Mouse (Mus musculus) kidney, adult 11 months (tissue): ENCODE results near the gene Cep41.

Experiments used
- DNase-seq: peaks from one replicate; pipeline ENCODE4 v3.0.0; 2022

Cep41 gene

GRCm38 (mm10) chr6:30671696-30672095, 21.9 kb downstream of the Cep41 start:
- DNase-seq, result no peak

GRCm38 (mm10) chr6:30667585-30667984, 26.0 kb downstream of the Cep41 start:
- DNase-seq, result no peak

- DNase-seq, result no peak
Observed at GRCm38 (mm10) chr6:30666043-30666442, 27.5 kb downstream of the Cep41 start.

- no peak for DNase-seq
Observed at GRCm38 (mm10) chr6:30665296-30665695, 28.3 kb downstream of the Cep41 start.

- DNase-seq, result no peak
Observed at GRCm38 (mm10) chr6:30664776-30665175, 28.8 kb downstream of the Cep41 start.

- DNase-seq, result no peak
Observed at GRCm38 (mm10) chr6:30658619-30659018, 34.9 kb downstream of the Cep41 start.

GRCm38 (mm10) chr6:30657279-30657678, 36.3 kb downstream of the Cep41 start:
- no peak for DNase-seq

- DNase-seq, result no peak
Observed at GRCm38 (mm10) chr6:30654932-30655331, 38.6 kb downstream of the Cep41 start.

GRCm38 (mm10) chr6:30654402-30654859, 39.1 kb downstream of the Cep41 start:
- DNase-seq, result no peak

- no peak for DNase-seq
Observed at GRCm38 (mm10) chr6:30653518-30653917, 40.0 kb downstream of the Cep41 start.

- no peak for DNase-seq
Observed at GRCm38 (mm10) chr6:30652425-30653188, 40.9 kb downstream of the Cep41 start.

GRCm38 (mm10) chr6:30649651-30650296, 43.8 kb downstream of the Cep41 start:
- no peak for DNase-seq

- DNase-seq, result no peak
Observed at GRCm38 (mm10) chr6:30645379-30645778, 48.2 kb downstream of the Cep41 start.

- no peak for DNase-seq
Observed at GRCm38 (mm10) chr6:30644462-30644861, 49.1 kb downstream of the Cep41 start.

- no peak for DNase-seq
Observed at GRCm38 (mm10) chr6:30643694-30644460, 49.7 kb downstream of the Cep41 start.

- DNase-seq, result no peak
Observed at GRCm38 (mm10) chr6:30638674-30639268, 54.8 kb downstream of the Cep41 start, which contains the start of gene Cpa1. Gene Cpa1 (plus strand): TSS chr6:30639218.

- DNase-seq, result no peak
Observed at GRCm38 (mm10) chr6:30636186-30636842, 57.2 kb downstream of the Cep41 start.

GRCm38 (mm10) chr6:30635361-30635862, 58.1 kb downstream of the Cep41 start:
- DNase-seq, result no peak

- no peak for DNase-seq
Observed at GRCm38 (mm10) chr6:30629989-30630388, 63.6 kb downstream of the Cep41 start.

GRCm38 (mm10) chr6:30628152-30628551, 65.4 kb downstream of the Cep41 start:
- DNase-seq, result no peak

GRCm38 (mm10) chr6:30624763-30625162, 68.8 kb downstream of the Cep41 start:
- DNase-seq, result no peak

- DNase-seq, result no peak
Observed at GRCm38 (mm10) chr6:30621986-30622389, 71.6 kb downstream of the Cep41 start.
